Mouse (Mus musculus): ENCODE data around the gene Spic.

The Spic gene

DNA sequence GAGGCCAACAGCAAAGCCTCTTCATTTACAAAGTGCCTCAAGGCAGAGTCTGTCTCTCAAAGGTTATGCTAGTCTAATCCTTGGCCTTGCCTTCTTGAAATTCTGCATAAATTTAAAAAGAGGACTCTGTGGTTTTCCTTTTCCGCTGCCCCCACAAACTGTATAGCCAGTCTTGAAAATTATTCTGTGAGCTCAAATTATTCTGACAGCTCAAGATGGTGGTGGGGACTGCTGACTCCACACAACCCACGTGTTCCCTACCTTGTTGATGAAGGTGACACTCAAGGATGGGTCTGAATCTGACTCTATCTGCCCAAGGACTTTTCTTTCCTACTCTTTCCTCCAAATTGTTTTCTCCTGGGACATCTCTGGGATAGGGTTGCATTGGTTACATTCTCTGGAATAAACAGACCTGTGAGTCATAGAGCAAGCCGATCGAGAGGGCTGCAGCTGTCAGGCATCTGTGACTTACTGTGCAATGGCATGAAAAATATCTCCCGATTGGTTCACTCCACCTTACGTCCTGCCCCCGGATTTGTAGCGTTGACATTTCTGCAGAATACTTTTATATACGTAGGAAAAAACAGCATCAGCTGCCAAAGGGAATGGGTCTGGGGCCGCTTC lies 53.4 kb downstream of the Spic start:
- no peak for DNase-seq

DNA sequence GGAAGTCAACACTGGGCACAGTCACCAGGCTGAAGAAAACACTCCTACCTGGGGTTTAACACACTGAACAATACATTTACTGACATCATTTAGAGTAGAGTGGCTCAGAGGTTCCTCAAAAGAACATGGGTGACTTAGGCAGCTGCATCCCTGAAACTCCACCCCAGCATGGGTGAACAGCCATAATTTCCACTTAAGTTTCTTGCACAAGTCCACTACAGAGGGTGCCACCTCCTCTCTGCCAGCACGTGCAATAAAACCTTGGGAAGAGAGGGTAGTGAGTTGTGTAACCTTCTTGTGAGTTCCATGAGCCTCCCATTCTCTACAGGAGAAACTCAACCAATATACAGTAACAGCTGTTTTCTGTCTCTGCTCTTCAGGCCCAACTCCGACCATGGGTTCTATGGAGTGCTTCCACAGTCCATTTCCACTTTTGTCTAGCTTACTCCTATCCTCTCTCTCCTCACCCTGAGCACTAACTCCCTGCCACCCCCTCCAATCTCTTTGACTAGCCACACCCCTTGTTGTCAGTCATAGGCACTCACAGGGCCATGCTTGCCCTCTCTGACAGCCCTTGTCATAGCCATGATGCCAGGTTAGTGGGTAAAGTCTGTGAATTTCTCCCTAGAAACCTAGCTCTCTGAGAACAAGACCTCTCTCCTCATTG lies 54.0 kb downstream of the Spic start:
- no peak for DNase-seq

DNA sequence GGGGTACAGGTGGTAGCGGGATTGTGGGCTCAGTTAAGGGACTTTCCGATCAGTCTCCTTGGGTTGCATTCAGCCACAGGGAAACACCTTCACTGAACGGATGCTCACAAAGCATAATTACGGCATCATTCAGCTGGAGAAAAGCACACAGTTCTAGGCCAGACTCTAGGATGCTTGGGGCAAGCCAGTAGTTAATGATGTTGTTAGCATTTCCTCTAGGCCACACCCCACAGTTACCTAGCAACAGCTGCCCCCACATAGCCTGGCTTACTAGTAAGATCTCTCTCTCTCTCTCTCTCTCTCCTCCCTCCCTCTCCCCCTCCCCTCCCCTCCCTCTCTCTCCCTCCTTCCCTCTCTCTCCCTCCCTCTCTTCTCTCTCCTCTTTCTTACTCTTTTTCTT lies 57.8 kb downstream of the Spic start:
- DNase-seq = no peak

DNA sequence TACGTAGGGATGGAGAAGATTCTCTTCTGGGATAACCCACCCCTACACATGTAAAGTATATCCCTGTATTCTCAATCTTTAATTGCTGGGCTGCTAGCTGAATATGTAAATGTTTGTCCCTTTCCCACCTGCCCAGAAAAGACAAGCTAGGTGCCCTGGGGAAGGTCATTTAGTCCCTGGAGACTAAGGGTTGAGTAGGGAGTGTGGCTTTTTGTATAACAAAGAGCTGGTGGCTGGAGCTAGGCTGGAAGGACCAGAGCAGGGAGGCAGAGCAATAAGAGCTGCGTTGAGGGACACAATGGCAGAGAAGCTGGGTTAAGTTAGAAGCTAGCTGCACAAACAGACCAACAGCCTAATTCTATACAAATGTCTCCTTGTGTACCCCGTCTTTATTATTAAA lies 58.6 kb downstream of the Spic start:
- no peak for DNase-seq
